Comparison of ENCODE assay signal across 8 mouse cellular contexts in genomic region chr5:66150706-66151300, GRCm38 (mm10). TPM values are rescaled to one million over a fixed set of nuclear protein-coding genes. Genes with fewer than 3 reads are reported as not detected.
DNase-seq lines count a peak whose midpoint lies in the region; ATAC-seq and TF ChIP-seq lines count a peak whose summit lies in the region.

No protein-coding gene starts in this region.

- in situ Hi-C loops in CH12.LX (cut with MboI; ENCODE audit: low pct_ligation_motif_present, low pct_unique_long_range_greater_than_20kb, low sequenced_read_pairs) = no loop called here

- TF ChIP-seq EP300 in CH12.LX (IDR thresholded peaks at IDR 0.05; ENCODE audit: low read length) = no peak
- no peak for TF ChIP-seq EP300 in heart, postnatal 0 days (IDR thresholded peaks at IDR 0.05; ENCODE audit: low read depth)

- no peak for TF ChIP-seq POLR2A in CH12.LX (IDR thresholded peaks at IDR 0.05; ENCODE audit: low read depth, low read length)
- TF ChIP-seq POLR2A in embryonic fibroblast, embryonic 13.5 days (IDR thresholded peaks at IDR 0.05; ENCODE audit: low read depth, low read length) = no peak

- peak overlapping the region; percentile 98 for H3K9ac ChIP-seq in CH12.LX (ENCODE audit: insufficient read depth, low read depth)
- peak overlapping the region; percentile 38 for H3K9ac ChIP-seq in heart, postnatal 0 days (replicated peaks; ENCODE audit: low read depth, low read length)

- no peaks in the 10 kb centered on the region for H3K27me3 ChIP-seq in CH12.LX (replicated peaks)
- H3K27me3 ChIP-seq in heart, postnatal 0 days (ENCODE audit: control insufficient read depth, insufficient read depth, low read length) = 0 out of 2 replicates have a peak, but pooled peaks cover 17% of the 10 kb centered on the region

- TF ChIP-seq CTCF in CH12.LX (conservative IDR thresholded peaks at IDR 0.05 in 1 of 2, IDR thresholded peaks at IDR 0.05 in 1 of 2; ENCODE audit: low read depth in 2 of 2, low read length in 2 of 2) = no peak
- no peak for TF ChIP-seq CTCF in embryonic fibroblast, embryonic 13.5 days (IDR thresholded peaks at IDR 0.05; ENCODE audit: borderline replicate concordance, insufficient read depth, low read length)
- TF ChIP-seq CTCF in heart, postnatal 0 days (IDR thresholded peaks at IDR 0.05; ENCODE audit: low read depth) = no peak

- H3K4me2 ChIP-seq in CH12.LX (ENCODE audit: insufficient read depth, low read depth, poor library complexity, severe bottlenecking) = peak overlapping the region; percentile 31
- H3K4me2 ChIP-seq in heart, postnatal 0 days (ENCODE audit: low read depth, low read length) = peak overlapping the region; percentile 75

- H3K27ac ChIP-seq in CH12.LX (ENCODE audit: insufficient read depth, low read depth) = peak overlapping the region; percentile 79
- H3K27ac ChIP-seq in embryonic fibroblast, embryonic 13.5 days (ENCODE audit: insufficient read depth, low read length) = no peak overlapping the region
- H3K27ac ChIP-seq in heart, postnatal 0 days (ENCODE audit: low read depth) = no peak overlapping the region; the same call in 1 of the 2 replicates

- H3K9me3 ChIP-seq in CH12.LX (replicated peaks; ENCODE audit: low read length) = no peaks in the 10 kb centered on the region
- no peaks in the 10 kb centered on the region for H3K9me3 ChIP-seq in heart, postnatal 0 days (replicated peaks; ENCODE audit: control insufficient read depth, low read length)

- no peaks in the 10 kb centered on the region for H3K36me3 ChIP-seq in CH12.LX (replicated peaks in 1 of 2; ENCODE audit: control insufficient read depth in 1 of 2, insufficient read depth in 1 of 2, low read length in 1 of 2)
- H3K36me3 ChIP-seq in heart, postnatal 0 days (replicated peaks; ENCODE audit: control insufficient read depth, insufficient read depth, low read length) = no peaks in the 10 kb centered on the region

- H3K4me1 ChIP-seq in CH12.LX (ENCODE audit: control insufficient read depth in 1 of 2, insufficient read depth in 2 of 2) = peaks cover 24 to 30% of the 10 kb centered on the region in 2 experiments
- no peaks in the 10 kb centered on the region for H3K4me1 ChIP-seq in embryonic fibroblast, embryonic 13.5 days (ENCODE audit: control insufficient read depth, insufficient read depth, low read length)
- no peaks in the 10 kb centered on the region for H3K4me1 ChIP-seq in heart, postnatal 0 days (ENCODE audit: control insufficient read depth, insufficient read depth)

- peaks cover 36% of the 10 kb centered on the region for H3K79me2 ChIP-seq in CH12.LX (replicated peaks; ENCODE audit: control insufficient read depth, extremely low read depth, insufficient read depth, poor library complexity, severe bottlenecking)

- peak; percentile 79 for ATAC-seq in heart, postnatal 0 days (ENCODE audit: insufficient read depth, low read depth)

- peak overlapping the region in 2 of 3 experiments; percentile 59 to 63 for H3K4me3 ChIP-seq in CH12.LX (replicated peaks in 1 of 3; ENCODE audit: low read depth in 2 of 3, low read length in 2 of 3, poor library complexity in 1 of 3)
- peak overlapping the region; percentile 65 for H3K4me3 ChIP-seq in embryonic fibroblast, embryonic 13.5 days (ENCODE audit: insufficient read depth, low read length)
- H3K4me3 ChIP-seq in heart, postnatal 0 days (ENCODE audit: low read depth, low read length) = peak overlapping the region; percentile 50

- dilution Hi-C loops in CH12.LX (cut with MboI; ENCODE audit: extremely low pct_ligation_motif_present, extremely low pct_unique_long_range_greater_than_20kb, low sequenced_read_pairs) = no loop called here

- no peak for DNase-seq in CH12.LX (ENCODE audit: extremely low read depth)
- DNase-seq in adrenal gland, postnatal 25 days = peak; percentile 82
- DNase-seq in heart, postnatal 0 days (ENCODE audit: low spot score) = peak; percentile 36
- DNase-seq in kidney, postnatal 14 days = peak; percentile 83
- DNase-seq in lung, postnatal 4 days = peak; percentile 74 to 83
- DNase-seq in right cerebral cortex, postnatal 14 days = peak; percentile 14
- DNase-seq in T-cell, adult 2 months (ENCODE audit: low spot score) = no peak

- no peak for TF ChIP-seq RAD21 in CH12.LX (IDR thresholded peaks at IDR 0.05; ENCODE audit: low read depth, low read length)

- under 1% methylated on average over 43 of the region's 43 CpGs for WGBS in heart, postnatal 0 days

TF ChIP-seq in CH12.LX, 34 proteins besides CTCF, POLR2A, EP300 and RAD21:
- TF ChIP-seq ETS1 (conservative IDR thresholded peaks at IDR 0.05; ENCODE audit: low read depth, low read length) (no peak), SIN3A (IDR thresholded peaks at IDR 0.05; ENCODE audit: low read length) (peak; percentile 7; the same call in 1 of the 2 replicates), UBTF (IDR thresholded peaks at IDR 0.05; ENCODE audit: low read depth, low read length) (peak; percentile 87), IRF4 (IDR thresholded peaks at IDR 0.05; ENCODE audit: low read depth, low read length) (peak; percentile 5; the same call in 1 of the 2 replicates)

RNA-seq across cellular contexts. Expression of gene Rbm47, which starts 22.1 kb away (rescaled TPM):
- total RNA-seq in CH12.LX (2012; rRNA removed) = 9.2 and 11.3 TPM in 2 replicates
- total RNA-seq in CH12.LX (2014; rRNA removed) = 0.08 and 0.43 TPM in 2 replicates
- polyA plus RNA-seq in CH12.LX (2012; ENCODE audit: insufficient read length, low read depth) = 0.91 and 1.1 TPM in 2 replicates
- total RNA-seq in adrenal gland, postnatal 25 days (2021) = 115 and 116 TPM in 2 replicates
- 1.1 and 1.2 TPM in 2 replicates for polyA plus RNA-seq in embryonic fibroblast, embryonic 13.5 days (2011; ENCODE audit: insufficient read length, low read depth, missing spikeins)
- total RNA-seq in heart, postnatal 0 days (2014; rRNA removed; ENCODE audit: low replicate concordance) = 2.5 and 11.2 TPM in 2 replicates
- polyA plus RNA-seq in heart, postnatal 0 days (2015; fragmentation: Nextera tagmentation; extraction: Ambion mirVana) = 1.1 and 1.3 TPM in 2 replicates

Comparison
In these comparisons a context has a peak if more than half of its experiments do, and no peak if none do; other contexts are left out.
1. DNase-seq: peak in adrenal gland, postnatal 25 days (single experiment), heart, postnatal 0 days (single experiment), kidney, postnatal 14 days (single experiment), lung, postnatal 4 days (2 of 2) and right cerebral cortex, postnatal 14 days (single experiment); none in CH12.LX (single experiment) and T-cell, adult 2 months (single experiment).
2. Peak in every context shown above with its lines, with median percentiles within 50 percentile points of each other: H3K4me3 ChIP-seq.